Comparison of ENCODE assay signal across 24 mouse cellular contexts in the genomic region with DNA sequence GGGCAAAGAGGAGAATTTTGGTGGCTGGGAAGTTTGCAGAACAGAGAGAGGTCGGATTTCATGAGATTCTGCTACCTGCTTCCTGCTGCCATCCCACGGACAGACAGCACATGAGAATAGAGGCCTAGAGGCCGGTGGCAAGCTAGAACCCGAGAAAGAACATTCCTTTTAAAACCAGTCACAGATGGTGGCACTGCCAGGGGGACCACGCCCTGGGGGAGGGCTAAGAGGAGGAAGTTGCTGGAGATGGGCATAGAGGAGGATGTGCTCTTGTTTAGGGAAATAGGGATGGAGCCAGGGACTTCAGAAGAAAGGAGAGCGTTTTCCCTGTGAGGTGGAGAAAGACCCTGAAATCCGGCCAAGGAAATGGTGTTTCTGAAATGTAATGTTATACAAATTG. TPM values are rescaled to one million over a fixed set of nuclear protein-coding genes. Genes with fewer than 3 reads are reported as not detected.
DNase-seq lines count a peak whose midpoint lies in the region; ATAC-seq lines count a peak whose summit lies in the region.
"Had no signal": no experiment of that assay in that cellular context is flagged by ENCODE, and none has a peak within 500 bp of the region (broad histone marks: within the 10 kb centered on the region; RNA-seq: fewer than 3 reads in every experiment).

No protein-coding gene starts in this region.

- H3K4me2 ChIP-seq in hindbrain, embryonic 16.5 days (ENCODE audit: low read length) = no peak overlapping the region
- H3K4me2 ChIP-seq: heart, embryonic 15.5 days; hindbrain, embryonic 14.5 days; limb, embryonic 12.5 days; liver, embryonic 11.5 days; midbrain, embryonic 12.5 days; neural tube, embryonic 13.5 days had no signal

- no peak overlapping the region for H3K27ac ChIP-seq in hindbrain, embryonic 16.5 days (ENCODE audit: low read depth, low read length)
- H3K27ac ChIP-seq: heart, embryonic 15.5 days; hindbrain, embryonic 14.5 days; limb, embryonic 12.5 days; midbrain, embryonic 12.5 days; neural tube, embryonic 13.5 days had no signal

- H3K27me3 ChIP-seq in hindbrain, embryonic 16.5 days (replicated peaks; ENCODE audit: control insufficient read depth, insufficient read depth, low read length) = no peaks in the 10 kb centered on the region
- H3K27me3 ChIP-seq: heart, embryonic 15.5 days; limb, embryonic 12.5 days; midbrain, embryonic 12.5 days; neural tube, embryonic 13.5 days had no signal

- peak; percentile 65; the same call in 1 of the 2 replicates for ATAC-seq in granulocyte monocyte progenitor cell, adult 5-6 weeks (replicated peaks; ENCODE audit: poor library complexity, severe bottlenecking)
- no peak for ATAC-seq in hindbrain, embryonic 16.5 days
- ATAC-seq: CD4-positive, CD25-positive, alpha-beta regulatory T cell, adult 4 months; forebrain, postnatal 0 days; intestine, embryonic 16.5 days had no signal

- H3K9ac ChIP-seq in hindbrain, embryonic 16.5 days (ENCODE audit: low read depth, low read length) = no peak overlapping the region
- H3K9ac ChIP-seq: forebrain, postnatal 0 days; heart, embryonic 15.5 days; hindbrain, embryonic 14.5 days; limb, embryonic 12.5 days; liver, postnatal 0 days; midbrain, embryonic 12.5 days; neural tube, embryonic 13.5 days had no signal

- H3K36me3 ChIP-seq in hindbrain, embryonic 16.5 days (ENCODE audit: control insufficient read depth, insufficient read depth, low read length) = no peaks in the 10 kb centered on the region
- H3K36me3 ChIP-seq: heart, embryonic 15.5 days; limb, embryonic 12.5 days; midbrain, embryonic 12.5 days; neural tube, embryonic 13.5 days had no signal

- H3K9me3 ChIP-seq in hindbrain, embryonic 16.5 days (ENCODE audit: control insufficient read depth, low read length) = no peaks in the 10 kb centered on the region
- H3K9me3 ChIP-seq: heart, embryonic 15.5 days; limb, embryonic 12.5 days; midbrain, embryonic 12.5 days; neural tube, embryonic 13.5 days had no signal

- no peak overlapping the region for H3K4me3 ChIP-seq in hindbrain, embryonic 16.5 days (ENCODE audit: low read length)
- H3K4me3 ChIP-seq: heart, embryonic 15.5 days; limb, embryonic 12.5 days; midbrain, embryonic 12.5 days; neural tube, embryonic 13.5 days had no signal

- DNase-seq in lung, postnatal 10 days = peak; percentile 33
- DNase-seq in lung, postnatal 14 days = no peak
- peak; percentile 57 for DNase-seq in MN1 (ENCODE audit: low spot score)
- DNase-seq in B cell, adult 2 months = no peak
- DNase-seq in gastrocnemius, adult 18-20 months (ENCODE audit: low spot score) = no peak
- DNase-seq: cerebellum, adult 8-10 months; cerebellum, postnatal 36 days; forebrain, postnatal 0 days; gastrocnemius, postnatal 25 days; layer of hippocampus, postnatal 36 days; right cerebral cortex, adult 18-20 months; thymus, adult 18-20 months; thymus, postnatal 36 days had no signal

- 40% methylated on average over 7 of the region's 7 CpGs for WGBS in hindbrain, embryonic 16.5 days

- H3K4me1 ChIP-seq in hindbrain, embryonic 16.5 days (ENCODE audit: control insufficient read depth, insufficient read depth, low read depth, low read length) = no peaks in the 10 kb centered on the region
- H3K4me1 ChIP-seq: midbrain, embryonic 12.5 days; neural tube, embryonic 13.5 days had no signal

RNA-seq across cellular contexts. Expression of gene Iqgap1, which starts 12.5 kb away (rescaled TPM):
- 89.6 and 92.9 TPM in 2 replicates for total RNA-seq in granulocyte monocyte progenitor cell, adult 5-6 weeks (2014; fragmentation: Nextera tagmentation)
- 85.5 and 95.4 TPM in 2 replicates for total RNA-seq in granulocyte monocyte progenitor cell, adult 5-6 weeks (2017)
- 19.2 and 20.7 TPM in 2 replicates for polyA plus RNA-seq in hindbrain, embryonic 16.5 days (2015; fragmentation: Nextera tagmentation; extraction: Ambion mirVana)
- total RNA-seq in gastrocnemius, adult 18-20 months (2021) = 10 to 100 TPM; 12.1 to 16.8 TPM

RNA-seq across cellular contexts. Expression of gene Zscan2, which starts 22.5 kb away (rescaled TPM):
- total RNA-seq in granulocyte monocyte progenitor cell, adult 5-6 weeks (2014; fragmentation: Nextera tagmentation) = 5.5 and 6.4 TPM in 2 replicates
- total RNA-seq in granulocyte monocyte progenitor cell, adult 5-6 weeks (2017) = 5.6 and 6.9 TPM in 2 replicates
- polyA plus RNA-seq in hindbrain, embryonic 16.5 days (2015; fragmentation: Nextera tagmentation; extraction: Ambion mirVana) = 3.3 and 3.4 TPM in 2 replicates
- total RNA-seq in gastrocnemius, adult 18-20 months (2021) = 1 to 10 TPM; 1.5 to 2.1 TPM

Comparison
In these comparisons a context has a peak if more than half of its experiments do, and no peak if none do; other contexts are left out.
1. DNase-seq: peak in lung, postnatal 10 days (single experiment) and MN1 (single experiment); none in lung, postnatal 14 days (single experiment), B cell, adult 2 months (0 of 2) and gastrocnemius, adult 18-20 months (single experiment).
2. RNA of gene Iqgap1, which starts 12.5 kb away (total RNA-seq): 85.5 to 95.4 TPM in granulocyte monocyte progenitor cell, adult 5-6 weeks; 12.1 to 16.8 TPM in gastrocnemius, adult 18-20 months; every median in the first group is over 4 times any median in the second.